Mouse (Mus musculus) left cerebral cortex, adult 11 months (tissue): Measurements from ENCODE around the gene Efnb2.

ENCODE experiments used
- DNase-seq: peaks from one replicate; pipeline ENCODE4 v3.0.0; 2022; ENCODE audit warnings: low spot score

Gene Efnb2

GRCm38 (mm10) chr8:8655346-8656340 is 5.4 kb downstream of the Efnb2 start:
- no peak for DNase-seq

GRCm38 (mm10) chr8:8653906-8654489 is 7.0 kb downstream of the Efnb2 start:
- DNase-seq = no peak

- DNase-seq = no peak
Measured at GRCm38 (mm10) chr8:8653343-8653742, 7.7 kb downstream of the Efnb2 start.

GRCm38 (mm10) chr8:8652388-8652787 is 8.7 kb downstream of the Efnb2 start:
- no peak for DNase-seq

GRCm38 (mm10) chr8:8649944-8650343 is 11.1 kb downstream of the Efnb2 start:
- peak; percentile 68 for DNase-seq

- DNase-seq = no peak
Measured at GRCm38 (mm10) chr8:8649536-8649935, 11.5 kb downstream of the Efnb2 start.

GRCm38 (mm10) chr8:8648686-8649085 is 12.4 kb downstream of the Efnb2 start:
- no peak for DNase-seq

GRCm38 (mm10) chr8:8647824-8648223 is 13.2 kb downstream of the Efnb2 start:
- DNase-seq = no peak

- DNase-seq = no peak
Measured at GRCm38 (mm10) chr8:8647319-8647718, 13.7 kb downstream of the Efnb2 start.

- DNase-seq = no peak
Measured at GRCm38 (mm10) chr8:8644160-8644915, 16.7 kb downstream of the Efnb2 start.

GRCm38 (mm10) chr8:8640264-8640588 is 20.8 kb downstream of the Efnb2 start:
- DNase-seq = no peak

GRCm38 (mm10) chr8:8639569-8640263 is 21.3 kb downstream of the Efnb2 start:
- DNase-seq = no peak

- no peak for DNase-seq
Measured at GRCm38 (mm10) chr8:8631394-8631793, 29.6 kb downstream of the Efnb2 start.

GRCm38 (mm10) chr8:8624017-8624416 is 37.0 kb downstream of the Efnb2 start:
- no peak for DNase-seq

- no peak for DNase-seq
Measured at GRCm38 (mm10) chr8:8623486-8623885, 37.6 kb downstream of the Efnb2 start.

- no peak for DNase-seq
Measured at GRCm38 (mm10) chr8:8622476-8622875, 38.6 kb downstream of the Efnb2 start.

- DNase-seq = no peak
Measured at GRCm38 (mm10) chr8:8622031-8622430, 39.0 kb downstream of the Efnb2 start.

- no peak for DNase-seq
Measured at GRCm38 (mm10) chr8:8621236-8621917, 39.7 kb downstream of the Efnb2 start.

- DNase-seq = no peak
Measured at GRCm38 (mm10) chr8:8620536-8620935, 40.5 kb downstream of the Efnb2 start.

- no peak for DNase-seq
Measured at GRCm38 (mm10) chr8:8619221-8620194, 41.5 kb downstream of the Efnb2 start.
